Mouse (Mus musculus): ENCODE results near the gene Vps52.
"Not testable (repeated sequence)": the region's sequence is repeated elsewhere in the genome, so short reads cannot be mapped to it uniquely, and the experiment has no call there.

Gene Vps52

DNA sequence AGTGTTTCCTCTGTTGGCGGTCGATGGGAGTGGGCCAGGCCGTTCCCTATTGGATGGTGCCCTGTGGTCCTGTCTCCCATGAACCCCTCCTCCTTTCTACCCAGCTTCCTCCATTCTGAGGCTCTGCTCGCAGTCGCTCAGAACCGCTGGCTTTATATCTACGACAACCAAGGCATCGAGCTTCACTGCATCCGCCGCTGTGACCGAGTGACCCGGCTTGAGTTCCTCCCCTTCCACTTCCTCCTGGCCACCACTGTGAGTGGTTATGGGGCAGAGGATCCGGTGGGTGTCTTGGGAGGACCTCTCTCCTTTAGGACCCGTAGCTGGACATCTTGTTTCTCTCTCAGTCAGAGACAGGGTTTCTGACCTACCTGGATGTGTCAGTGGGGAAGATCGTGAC is 12.2 kb upstream of the Vps52 start:
- no peak for DNase-seq (ENCODE audit: low spot score)

- no peak for DNase-seq (ENCODE audit: low spot score)
Measured at GRCm38 (mm10) chr17:33947430-33948089, 8.1 kb upstream of the Vps52 start.

DNA sequence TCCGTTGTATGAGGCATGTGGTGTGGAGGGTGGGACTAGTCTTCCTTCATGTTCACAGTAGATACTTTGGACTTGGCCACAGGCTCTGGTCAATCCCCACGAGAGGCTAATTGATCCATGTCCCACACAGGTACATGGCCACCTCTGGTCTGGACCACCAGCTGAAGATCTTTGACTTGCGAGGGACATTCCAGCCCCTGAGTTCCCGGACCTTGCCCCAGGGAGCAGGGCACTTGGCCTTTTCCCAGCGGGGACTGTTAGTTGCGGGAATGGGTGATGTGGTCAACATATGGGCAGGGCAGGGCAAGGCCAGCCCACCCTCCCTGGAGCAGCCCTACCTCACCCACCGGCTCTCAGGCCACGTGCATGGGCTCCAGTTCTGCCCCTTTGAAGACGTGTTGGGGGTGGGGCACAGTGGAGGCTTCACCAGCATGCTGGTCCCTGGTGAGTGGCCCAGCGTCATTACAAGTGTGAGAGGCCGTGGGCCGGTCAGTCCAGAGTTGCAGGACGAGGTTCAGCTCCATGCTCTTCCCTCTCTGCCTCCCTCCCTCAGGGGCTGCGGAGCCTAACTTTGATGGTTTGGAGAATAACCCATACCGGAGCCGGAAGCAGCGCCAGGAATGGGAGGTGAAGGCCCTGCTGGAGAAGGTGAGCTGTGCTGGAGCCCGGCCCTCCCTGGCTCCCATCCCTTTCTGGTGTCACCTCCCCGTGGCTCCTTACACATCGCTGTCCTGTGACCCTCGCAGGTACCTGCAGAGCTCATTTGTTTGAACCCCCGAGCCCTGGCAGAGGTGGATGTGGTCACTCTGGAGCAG is 7.3 kb upstream of the Vps52 start:
- no peak for DNase-seq (ENCODE audit: low spot score)

DNA sequence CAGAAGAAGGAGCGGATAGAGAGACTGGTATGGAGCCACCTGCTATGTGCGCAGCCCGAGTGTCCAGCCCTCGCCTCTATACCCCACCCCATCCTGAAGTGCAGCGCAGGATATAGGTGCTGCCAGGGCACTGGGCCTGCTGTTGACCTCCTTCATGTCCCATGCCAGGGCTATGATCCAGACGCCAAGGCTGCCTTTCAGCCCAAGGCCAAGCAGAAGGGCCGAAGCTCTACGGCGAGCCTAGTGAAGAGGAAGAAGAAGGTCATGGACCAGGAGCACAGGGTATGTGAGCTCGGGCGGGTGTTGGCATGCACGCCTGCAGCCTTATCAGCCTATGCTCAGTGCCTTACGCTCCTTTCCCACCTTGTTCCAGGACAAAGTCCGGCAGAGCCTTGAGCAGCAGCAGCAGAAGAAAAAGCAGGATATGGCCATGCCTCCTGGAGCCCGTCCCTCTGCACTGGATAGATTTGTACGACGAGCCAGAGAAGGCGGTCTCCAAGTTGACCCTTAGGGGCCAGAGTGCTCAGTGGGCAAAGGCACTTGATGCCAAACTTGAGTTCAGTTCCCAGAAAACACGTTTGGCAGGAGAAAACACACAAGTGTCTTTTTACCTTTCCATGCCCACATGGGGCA is 6.6 kb upstream of the Vps52 start:
- DNase-seq (ENCODE audit: low spot score), result no peak

DNA sequence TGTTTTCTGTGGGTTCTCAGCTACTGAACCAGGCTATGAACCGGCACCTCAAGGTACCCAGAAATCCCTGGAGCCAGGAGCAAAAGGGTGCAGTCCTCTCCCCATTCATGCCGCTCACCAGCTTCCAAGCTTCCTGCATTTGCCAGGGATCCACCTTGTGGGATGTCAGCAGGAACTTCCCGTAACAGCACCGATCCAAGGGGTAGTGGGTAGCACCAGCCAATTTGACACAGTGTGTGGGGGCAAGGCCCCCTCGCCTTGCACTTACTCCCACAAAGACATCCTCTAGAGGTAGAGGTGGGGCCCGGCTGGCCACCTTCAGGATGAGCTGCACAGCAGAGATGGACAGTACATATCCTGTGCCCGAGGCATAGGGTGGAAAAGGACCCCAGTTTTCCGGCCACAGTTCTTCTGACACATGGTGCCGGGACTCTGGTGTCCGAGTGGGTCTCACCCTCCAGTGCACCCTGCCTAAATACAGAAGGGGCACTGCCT is 5.4 kb upstream of the Vps52 start:
- no peak for DNase-seq (ENCODE audit: low spot score)

DNA sequence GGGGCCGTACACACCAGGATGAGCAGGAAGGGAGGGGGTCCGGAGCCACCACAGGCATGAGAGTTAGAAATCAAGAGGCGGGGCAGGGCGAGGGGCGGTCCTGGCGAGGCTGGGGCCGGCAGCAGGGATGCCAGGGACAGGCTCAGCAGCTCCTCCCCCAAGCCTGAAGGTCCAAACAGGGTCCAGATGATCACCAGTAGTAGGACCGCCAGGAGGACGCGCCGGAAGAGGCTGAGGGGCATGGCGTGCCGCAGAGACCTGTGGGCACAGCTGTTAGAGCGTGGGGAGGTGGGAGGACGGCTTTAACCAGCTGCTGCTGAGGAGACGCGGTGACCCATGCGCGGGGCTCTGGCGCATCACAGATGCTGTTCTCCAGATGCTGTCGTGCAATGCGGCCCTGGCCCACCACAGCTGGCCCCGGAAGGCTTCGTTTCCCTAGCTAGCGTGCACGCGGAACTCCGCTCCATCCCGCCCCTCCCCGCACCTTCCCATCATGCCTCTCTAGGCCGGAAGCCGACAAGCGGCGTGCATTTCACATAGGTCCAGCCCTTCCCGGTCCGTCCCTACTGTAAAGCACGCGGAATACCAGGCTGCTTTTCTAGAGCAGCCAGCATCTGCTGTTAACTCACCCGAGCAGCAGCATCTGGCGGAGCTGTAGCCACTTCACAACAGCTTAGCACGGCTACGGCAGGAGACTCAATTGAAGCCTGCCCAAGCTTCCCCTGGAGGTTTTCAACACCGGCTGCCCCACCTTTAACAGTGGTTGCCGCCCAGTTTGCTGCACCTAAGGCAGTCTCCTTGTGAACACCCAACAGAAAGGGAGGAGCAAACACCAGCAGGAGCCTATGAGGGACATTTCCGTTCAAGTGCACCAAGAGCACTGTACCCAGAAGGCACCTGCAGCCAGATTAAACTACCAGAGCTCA is 4.3 kb upstream of the Vps52 start, which contains the start of gene B3galt4:
B3galt4 (minus strand) TSS at position 468 of the 926 bp plus-strand sequence.
- DNase-seq (ENCODE audit: low spot score), result peak; percentile 91

GRCm38 (mm10) chr17:33952015-33952414 is 3.6 kb upstream of the Vps52 start:
- DNase-seq (ENCODE audit: low spot score), result not testable (repeated sequence)

GRCm38 (mm10) chr17:33952879-33953278 is 2.7 kb upstream of the Vps52 start:
- no peak for DNase-seq (ENCODE audit: low spot score)

GRCm38 (mm10) chr17:33953310-33953709 is 2.3 kb upstream of the Vps52 start:
- DNase-seq (ENCODE audit: low spot score), result no peak

- DNase-seq (ENCODE audit: low spot score), result no peak
Measured at GRCm38 (mm10) chr17:33953961-33954565, 1.5 kb upstream of the Vps52 start.

GRCm38 (mm10) chr17:33954646-33955554 is 712 bp upstream of the Vps52 start:
- peak; percentile 28 for DNase-seq (ENCODE audit: low spot score)

DNA sequence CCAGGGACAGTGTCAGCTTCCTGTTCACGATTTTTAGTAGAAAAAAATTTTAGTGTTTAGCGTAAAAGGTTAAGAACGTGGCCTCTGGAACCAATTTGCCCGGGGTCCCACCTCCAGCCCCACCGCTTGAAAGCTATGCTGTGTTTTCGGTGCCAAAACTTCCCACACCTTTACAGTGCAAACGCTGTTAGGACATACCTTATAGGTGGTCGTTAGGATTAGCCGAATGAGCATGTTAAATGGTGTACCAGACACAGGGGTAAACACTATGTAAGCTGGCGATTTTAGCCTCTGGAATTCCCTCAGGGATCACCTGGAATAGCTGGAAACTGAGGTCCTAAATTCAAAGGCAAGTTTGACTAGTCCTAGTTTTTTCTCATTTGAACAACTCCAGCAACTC is 724 bp downstream of the Vps52 start:
- no peak for DNase-seq (ENCODE audit: low spot score)

GRCm38 (mm10) chr17:33957493-33957892 is 1.9 kb downstream of the Vps52 start:
- no peak for DNase-seq (ENCODE audit: low spot score)

DNA sequence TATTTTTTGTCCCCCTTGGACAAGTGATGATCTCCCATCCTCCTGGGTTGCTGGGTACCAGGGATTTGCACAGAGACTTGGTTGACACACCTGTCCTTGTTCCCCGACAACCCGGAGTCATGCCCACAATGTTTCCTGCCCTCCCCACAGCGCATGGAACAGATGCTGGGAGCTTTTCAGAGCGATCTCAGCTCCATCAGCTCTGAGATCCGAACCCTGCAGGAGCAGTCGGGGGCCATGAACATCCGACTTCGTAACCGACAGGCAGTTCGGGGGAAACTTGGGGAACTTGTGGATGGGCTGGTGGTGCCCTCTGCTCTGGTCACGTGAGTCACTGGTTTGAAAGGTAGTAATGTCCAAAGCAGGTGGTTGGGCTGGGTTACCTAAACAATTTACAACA is 2.8 kb downstream of the Vps52 start:
- DNase-seq (ENCODE audit: low spot score), result no peak

- no peak for DNase-seq (ENCODE audit: low spot score)
Measured at GRCm38 (mm10) chr17:33959135-33959534, 3.5 kb downstream of the Vps52 start.

DNA sequence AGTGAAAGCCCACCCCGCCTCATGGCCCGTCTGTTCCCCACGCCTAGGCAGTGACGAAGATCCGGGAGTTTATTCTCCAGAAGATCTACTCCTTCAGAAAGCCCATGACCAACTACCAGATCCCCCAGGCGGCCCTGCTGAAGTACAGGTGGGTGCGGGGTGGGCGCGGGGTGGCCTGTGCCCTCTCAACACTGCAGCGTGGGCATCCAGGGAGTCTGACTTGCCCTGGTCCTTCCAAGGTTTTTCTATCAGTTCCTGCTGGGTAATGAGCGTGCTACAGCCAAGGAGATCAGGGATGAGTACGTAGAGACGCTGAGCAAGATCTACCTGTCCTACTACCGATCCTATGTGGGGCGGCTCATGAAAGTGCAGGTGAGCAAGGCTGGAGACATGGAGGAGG is 4.3 kb downstream of the Vps52 start:
- DNase-seq (ENCODE audit: low spot score), result no peak

- DNase-seq (ENCODE audit: low spot score), result no peak
Measured at GRCm38 (mm10) chr17:33962876-33963275, 7.3 kb downstream of the Vps52 start.

GRCm38 (mm10) chr17:33965082-33965845 is 9.7 kb downstream of the Vps52 start:
- DNase-seq (ENCODE audit: low spot score), result no peak

GRCm38 (mm10) chr17:33965846-33966550 is 10.4 kb downstream of the Vps52 start:
- no peak for DNase-seq (ENCODE audit: low spot score)
